ENCODE assay signal across 8 mouse cellular contexts in genomic region chr9:92458418-92458817, GRCm38 (mm10). TPM values are rescaled to one million over a fixed set of nuclear protein-coding genes. Genes with fewer than 3 reads are reported as not detected.
DNase-seq lines count a peak whose midpoint lies in the region; ATAC-seq and TF ChIP-seq lines count a peak whose summit lies in the region.

No protein-coding gene starts in this region.

- H3K79me2 ChIP-seq in myocyte (ENCODE audit: control insufficient read depth, insufficient read depth): no peaks in the 10 kb centered on the region

- no peak for ATAC-seq in kidney, postnatal 0 days (replicated peaks; ENCODE audit: low FRiP score, low read depth)
- ATAC-seq in embryonic facial prominence, embryonic 14.5 days (ENCODE audit: low read depth): no peak
- ATAC-seq in hindbrain, postnatal 0 days: no peak

- no peak for TF ChIP-seq CTCF in kidney, postnatal 0 days (IDR thresholded peaks at IDR 0.05; ENCODE audit: low read depth)
- TF ChIP-seq CTCF in hindbrain, postnatal 0 days (IDR thresholded peaks at IDR 0.05; ENCODE audit: low read depth): no peak

- H3K4me2 ChIP-seq in kidney, postnatal 0 days (ENCODE audit: low read length): peak overlapping the region; percentile 97
- H3K4me2 ChIP-seq in embryonic facial prominence, embryonic 14.5 days (ENCODE audit: low read depth, low read length): peak overlapping the region; percentile 81
- peak overlapping the region; percentile 99 for H3K4me2 ChIP-seq in hindbrain, postnatal 0 days (ENCODE audit: low read depth, low read length)
- peak overlapping the region; percentile 61 for H3K4me2 ChIP-seq in myocyte (ENCODE audit: low read depth)

- H3K36me3 ChIP-seq in kidney, postnatal 0 days (ENCODE audit: insufficient read depth, low read length): no peaks in the 10 kb centered on the region
- H3K36me3 ChIP-seq in embryonic facial prominence, embryonic 14.5 days (ENCODE audit: control insufficient read depth, insufficient read depth, low read length): no peaks in the 10 kb centered on the region
- no peaks in the 10 kb centered on the region for H3K36me3 ChIP-seq in hindbrain, postnatal 0 days (ENCODE audit: insufficient read depth, low read length)
- H3K36me3 ChIP-seq in myocyte (ENCODE audit: control insufficient read depth, insufficient read depth): no peaks in the 10 kb centered on the region

- H3K27ac ChIP-seq in kidney, postnatal 0 days: no peak overlapping the region
- no peak overlapping the region for H3K27ac ChIP-seq in embryonic facial prominence, embryonic 14.5 days (replicated peaks; ENCODE audit: low read depth, low read length)
- no peak overlapping the region for H3K27ac ChIP-seq in hindbrain, postnatal 0 days

- H3K4me3 ChIP-seq in kidney, postnatal 0 days (replicated peaks; ENCODE audit: low read depth, low read length): peak overlapping the region; percentile 81
- H3K4me3 ChIP-seq in embryonic facial prominence, embryonic 14.5 days (ENCODE audit: low read depth, low read length): peak overlapping the region; percentile 72
- peak overlapping the region; percentile 77 for H3K4me3 ChIP-seq in hindbrain, postnatal 0 days (ENCODE audit: low read length)
- peak overlapping the region; percentile 56 for H3K4me3 ChIP-seq in myocyte

- no peaks in the 10 kb centered on the region for H3K27me3 ChIP-seq in kidney, postnatal 0 days (ENCODE audit: insufficient read depth, low read length)
- no peaks in the 10 kb centered on the region for H3K27me3 ChIP-seq in embryonic facial prominence, embryonic 14.5 days (replicated peaks; ENCODE audit: control insufficient read depth, insufficient read depth, low read length)
- H3K27me3 ChIP-seq in hindbrain, postnatal 0 days (ENCODE audit: insufficient read depth, low read length): no peaks in the 10 kb centered on the region
- H3K27me3 ChIP-seq in myocyte (ENCODE audit: control insufficient read depth, insufficient read depth, insufficient read length): no peaks in the 10 kb centered on the region

- TF ChIP-seq POLR2A in myocyte (IDR thresholded peaks at IDR 0.05; ENCODE audit: insufficient read length, low read depth): no peak

- H3K9ac ChIP-seq in kidney, postnatal 0 days (ENCODE audit: low read depth, low read length): no peak overlapping the region
- H3K9ac ChIP-seq in embryonic facial prominence, embryonic 14.5 days (ENCODE audit: low read depth, low read length): no peak overlapping the region; the same call in 1 of the 2 replicates
- H3K9ac ChIP-seq in hindbrain, postnatal 0 days (replicated peaks; ENCODE audit: low read length): 0 out of 2 replicates have a peak overlapping the region, but pooled peaks have one; percentile 69

- H3K4me1 ChIP-seq in kidney, postnatal 0 days (replicated peaks; ENCODE audit: insufficient read depth, low read length): no peaks in the 10 kb centered on the region
- H3K4me1 ChIP-seq in embryonic facial prominence, embryonic 14.5 days (ENCODE audit: control insufficient read depth, insufficient read depth, low read length): peaks cover 5% of the 10 kb centered on the region; the same call in 1 of the 2 replicates
- H3K4me1 ChIP-seq in hindbrain, postnatal 0 days (ENCODE audit: insufficient read depth, low read length): no peaks in the 10 kb centered on the region

- DNase-seq in kidney, postnatal 0 days (ENCODE audit: low spot score): no peak
- DNase-seq in kidney, adult 18-20 months: no peak
- no peak for DNase-seq in embryonic facial prominence, embryonic 14.5 days (ENCODE audit: low spot score)
- no peak for DNase-seq in hindbrain, postnatal 0 days (ENCODE audit: low spot score)
- no peak for DNase-seq in right cerebral cortex, adult 2 months (ENCODE audit: low spot score in 2 of 2)
- no peak for DNase-seq in urinary bladder, adult 2 months (ENCODE audit: low spot score)
- no peak for DNase-seq in layer of hippocampus, adult 9-11 months

- H3ac ChIP-seq in myocyte (ENCODE audit: control insufficient read depth, insufficient read length): peak overlapping the region; percentile 76

- no peaks in the 10 kb centered on the region for H3K9me3 ChIP-seq in kidney, postnatal 0 days (replicated peaks; ENCODE audit: low read length)
- no peaks in the 10 kb centered on the region for H3K9me3 ChIP-seq in embryonic facial prominence, embryonic 14.5 days (ENCODE audit: control insufficient read depth, low read length)
- H3K9me3 ChIP-seq in hindbrain, postnatal 0 days (ENCODE audit: low read length): no peaks in the 10 kb centered on the region

- WGBS in kidney, postnatal 0 days: 91% methylated on average over 2 of the region's 2 CpGs
- WGBS in embryonic facial prominence, embryonic 14.5 days: 87% methylated on average over 2 of the region's 2 CpGs
- 92% methylated on average over 2 of the region's 2 CpGs for WGBS in hindbrain, postnatal 0 days

TF ChIP-seq in myocyte, 11 proteins besides CTCF, POLR2A, EP300 and RAD21:
- no peak for TF ChIP-seq MYOD1 (IDR thresholded peaks at IDR 0.05; ENCODE audit: control insufficient read depth in 1 of 3, insufficient read length in 2 of 3, low read depth in 2 of 3)
- no peak for TF ChIP-seq MYOG (IDR thresholded peaks at IDR 0.05; ENCODE audit: control insufficient read depth in 1 of 3, insufficient read depth in 1 of 3, insufficient read length in 2 of 3, low read depth in 2 of 3)
- TF ChIP-seq TCF3 (IDR thresholded peaks at IDR 0.05; ENCODE audit: insufficient read length, low read depth): no peak
- no peak for TF ChIP-seq USF1 (IDR thresholded peaks at IDR 0.05; ENCODE audit: low read depth)
- no peak for TF ChIP-seq SRF (IDR thresholded peaks at IDR 0.05; ENCODE audit: control insufficient read depth, insufficient read length, low read depth)
- TF ChIP-seq CEBPB (IDR thresholded peaks at IDR 0.05; ENCODE audit: insufficient read depth, poor library complexity, severe bottlenecking): no peak
- TF ChIP-seq POLR2AphosphoS2 (IDR thresholded peaks at IDR 0.05; ENCODE audit: insufficient read length, low read depth): no peak
- no peak for TF ChIP-seq MAX (IDR thresholded peaks at IDR 0.05; ENCODE audit: low read depth)
- TF ChIP-seq E2F4 (IDR thresholded peaks at IDR 0.05; ENCODE audit: insufficient read depth): no peak
- no peak for TF ChIP-seq REST (IDR thresholded peaks at IDR 0.05; ENCODE audit: insufficient read depth, insufficient read length)
- no peak for TF ChIP-seq TCF12 (IDR thresholded peaks at IDR 0.05; ENCODE audit: insufficient read depth, poor library complexity, severe bottlenecking)
TF ChIP-seq in myocyte: peak in this region for 0.

RNA-seq across cellular contexts. Expression of gene Plscr4, which starts 1.2 kb away (rescaled TPM):
- polyA plus RNA-seq in kidney, postnatal 0 days (2015; fragmentation: Nextera tagmentation; extraction: Ambion mirVana): 8.3 and 8.4 TPM in 2 replicates
- polyA plus RNA-seq in embryonic facial prominence, embryonic 14.5 days (2014; fragmentation: Nextera tagmentation; extraction: Ambion mirVana): 6.7 and 7.2 TPM in 2 replicates
- 2.8 and 3.8 TPM in 2 replicates for total RNA-seq in hindbrain, postnatal 0 days (2014; rRNA removed)
- polyA plus RNA-seq in hindbrain, postnatal 0 days (2015; fragmentation: Nextera tagmentation; extraction: Ambion mirVana): 5.7 and 5.9 TPM in 2 replicates
- polyA plus RNA-seq in myocyte (2012; fragmentation: generic; extraction: Trizol): 3.4 TPM
- 32.9 and 33.5 TPM in 2 replicates for polyA plus RNA-seq in urinary bladder, adult 2 months (2012; rRNA removed)
